Mouse (Mus musculus) bone marrow, adult 2 months (tissue): Measurements from ENCODE around the gene Pttg1ip.
A peak's percentile ranks its signal among the peaks of the same experiment; 100 is the strongest.

ENCODE experiments used
- CTCF ChIP-seq: fragments of 200-500 bp; IDR thresholded peaks from 2 replicates; pipeline ENCODE4 v1.5.1; 2011; ENCODE audit warnings: low read length, control low read depth; ENCODE audit not compliant: control insufficient read depth, insufficient read depth
- POLR2A ChIP-seq: fragments of 200-500 bp; IDR thresholded peaks from 2 replicates; pipeline ENCODE4 v1.6.1; 2011; ENCODE audit warnings: low read depth, mild to moderate bottlenecking, control low read depth, low read length, borderline replicate concordance; ENCODE audit not compliant: control insufficient read depth

- TF ChIP-seq CTCF (peak; percentile 22; the same call in 1 of the 2 replicates), POLR2A (peak; percentile 96)
Measured at GRCm38 (mm10) chr10:77605908-77606826, 24.6 kb downstream of the Pttg1ip start, which contains the start of the genes Sumo3 and Gm49325.
